Mouse (Mus musculus) liver, embryonic 11.5 days (tissue): ENCODE results near the gene Kcna10. TPM values are rescaled to one million over a fixed set of nuclear protein-coding genes. Genes with fewer than 3 reads are reported as not detected.

Source experiments
- ATAC-seq: fragments of 200-750 bp; cut with Nextera tagmentation; replicated peaks from 2 replicates; pipeline ENCODE4 v1.8.0; 2017; ENCODE audit warnings: moderate number of reproducible peaks, mild to moderate bottlenecking, moderate TSS enrichment, moderate library complexity; ENCODE audit not compliant: low FRiP score
- DNase-seq: peaks from one replicate; pipeline ENCODE4 v3.0.0-alpha.2; 2017; ENCODE audit warnings: low spot score
- H3K27ac ChIP-seq: fragments of 300-500 bp; sonication (generic); 2 replicates; pipeline ENCODE4 v1.5.1; 2014; ENCODE audit warnings: mild to moderate bottlenecking, low read depth, low read length, control low read depth
- H3K27me3 ChIP-seq: fragments of 300-500 bp; sonication (generic); replicated peaks from 2 replicates; pipeline ENCODE4 v1.6.1; 2014; ENCODE audit warnings: low read length, mixed read lengths; ENCODE audit not compliant: control insufficient read depth, insufficient read depth
- H3K36me3 ChIP-seq: fragments of 300-500 bp; sonication (generic); 2 replicates; pipeline ENCODE4 v1.6.1; 2014; ENCODE audit warnings: mild to moderate bottlenecking, low read length, moderate library complexity, mixed read lengths; ENCODE audit not compliant: control insufficient read depth, insufficient read depth
- H3K4me1 ChIP-seq: fragments of 300-500 bp; sonication (generic); replicated peaks from 2 replicates; pipeline ENCODE4 v1.6.1; 2014; ENCODE audit warnings: low read length, mixed read lengths; ENCODE audit not compliant: control insufficient read depth, insufficient read depth
- H3K4me2 ChIP-seq: fragments of 300-500 bp; sonication (generic); 2 replicates; pipeline ENCODE4 v1.6.1; 2014; ENCODE audit warnings: mild to moderate bottlenecking, control low read depth, moderate library complexity
- H3K4me3 ChIP-seq: fragments of 300-500 bp; sonication (generic); 2 replicates; pipeline ENCODE4 v1.5.1; 2014; ENCODE audit warnings: low read depth, low read length, control low read depth
- H3K9ac ChIP-seq: fragments of 300-500 bp; sonication (generic); 2 replicates; pipeline ENCODE4 v1.6.1; 2014; ENCODE audit warnings: low read depth, low read length, control low read depth
- H3K9me3 ChIP-seq: fragments of 300-500 bp; sonication (generic); 2 replicates; pipeline ENCODE4 v1.6.1; 2016; ENCODE audit warnings: low read length, inconsistent platforms, mixed read lengths; ENCODE audit not compliant: control insufficient read depth
- WGBS: fragments of 180-500 bp; shearing (Covaris S2); extraction: QIAGEN DNeasy Blood & Tissue Kit; methylation state at CpG from one replicate; pipeline ENCODE4 v1.1.7; 2014; 5-methylcytosine and 5-hydroxymethylcytosine counted together
- polyA plus RNA-seq: library from polyadenylated mRNA; unstranded; fragments of >200 nt; fragmentation: Nextera tagmentation; extraction: Ambion mirVana; gene quantifications from 2 replicates; pipeline ENCODE4 v1.2.1, GENCODE M21; 2014

Gene Kcna10
- polyA plus RNA-seq, 1 experiment from 2014 or later: not detected

DNA sequence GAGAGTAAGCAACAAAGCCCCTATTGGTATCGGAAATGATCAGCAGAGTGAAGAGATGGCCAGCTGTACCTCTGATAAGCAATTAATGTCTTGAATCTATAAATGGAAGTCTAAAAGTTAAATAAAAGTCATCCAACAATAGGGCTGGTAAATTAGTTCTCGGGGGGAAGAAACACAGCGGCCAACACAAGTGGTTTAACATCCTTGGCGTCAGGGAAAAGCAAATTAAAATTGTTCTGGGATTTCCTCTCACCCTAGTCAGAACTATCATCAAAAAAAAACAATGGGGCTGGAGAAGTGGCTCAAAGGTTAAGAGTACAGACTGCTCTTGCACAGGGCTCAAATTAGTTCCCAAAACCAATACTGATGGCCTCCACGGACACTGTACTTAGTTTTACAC lies 43.0 kb downstream of the Kcna10 start:
- Histone ChIP-seq H3K4me3 (no peak overlapping the region), H3K4me2 (no peak overlapping the region), H3K9ac (no peak overlapping the region), H3K36me3 (no peaks in the 10 kb centered on the region), H3K4me1 (no peaks in the 10 kb centered on the region), H3K27ac (no peak overlapping the region), H3K27me3 (no peaks in the 10 kb centered on the region), H3K9me3 (no peaks in the 10 kb centered on the region)
- WGBS: 83% methylated on average over 5 of the region's 5 CpGs
- DNase-seq (no peak), ATAC-seq (no peak)

GRCm38 (mm10) chr3:107229221-107229620 lies 46.4 kb downstream of the Kcna10 start:
- H3K36me3 ChIP-seq: no peaks in the 10 kb centered on the region
- ATAC-seq: no peak
- no peak overlapping the region for H3K4me2 ChIP-seq
- H3K27me3 ChIP-seq: no peaks in the 10 kb centered on the region; the same call in 1 of the 2 replicates
- no peak for DNase-seq
- H3K4me1 ChIP-seq: no peaks in the 10 kb centered on the region
- no peak overlapping the region for H3K9ac ChIP-seq
- no peak overlapping the region for H3K4me3 ChIP-seq
- no peaks in the 10 kb centered on the region for H3K9me3 ChIP-seq
- 71% methylated on average over 5 of the region's 5 CpGs for WGBS
- no peak overlapping the region for H3K27ac ChIP-seq

DNA sequence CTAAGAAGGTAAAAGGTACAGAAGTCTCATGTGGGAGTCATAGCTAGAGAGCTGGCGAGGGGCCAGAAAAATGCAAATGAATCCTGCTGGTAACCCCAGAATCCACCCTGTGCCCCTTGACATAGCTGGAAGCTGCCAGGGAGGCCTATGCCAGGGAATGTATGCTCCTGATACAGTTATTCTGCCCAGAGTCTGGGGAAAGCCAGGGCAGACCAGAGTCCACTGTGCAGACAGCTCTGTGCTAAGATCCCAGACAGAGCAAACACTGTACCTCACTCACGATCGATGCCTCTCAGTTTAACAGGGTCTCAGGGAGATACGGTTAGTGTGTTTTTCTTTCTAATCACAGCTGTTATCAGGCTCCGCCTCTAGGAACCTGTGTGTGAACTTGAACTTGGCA lies 47.0 kb downstream of the Kcna10 start:
- no peak overlapping the region for H3K27ac ChIP-seq
- no peak overlapping the region for H3K9ac ChIP-seq
- no peaks in the 10 kb centered on the region; the same call in 1 of the 2 replicates for H3K27me3 ChIP-seq
- DNase-seq (no peak), ATAC-seq (peak; percentile 63; the same call in 1 of the 2 replicates)
- H3K36me3 ChIP-seq: no peaks in the 10 kb centered on the region
- H3K4me3 ChIP-seq: no peak overlapping the region
- no peaks in the 10 kb centered on the region for H3K4me1 ChIP-seq
- no peaks in the 10 kb centered on the region for H3K9me3 ChIP-seq
- H3K4me2 ChIP-seq: no peak overlapping the region
- WGBS: 60% methylated on average over 5 of the region's 5 CpGs

DNA sequence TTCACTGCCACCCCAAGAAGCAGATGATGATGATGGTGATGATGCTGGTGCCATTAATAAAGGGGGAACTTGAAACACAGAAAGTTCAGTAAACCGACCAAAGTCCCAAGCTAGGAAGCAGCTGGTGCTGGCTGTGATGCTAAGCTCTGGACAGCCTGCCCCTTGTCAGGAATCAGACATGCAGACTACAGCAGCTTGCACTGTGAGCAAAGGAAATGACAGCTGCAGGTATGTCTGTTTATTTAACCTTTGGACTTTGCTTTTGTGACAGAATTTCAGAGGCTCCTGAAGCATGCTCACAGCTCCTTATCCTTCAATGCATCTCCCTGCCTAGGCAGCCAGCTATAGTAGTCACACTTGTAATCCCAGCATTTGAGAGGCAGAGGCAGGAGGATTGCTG lies 47.7 kb downstream of the Kcna10 start, which contains the start of gene A630076J17Rik:
TSS of gene A630076J17Rik (plus strand) at position 88 of the 400 bp plus-strand sequence.
- H3K27me3 ChIP-seq: no peaks in the 10 kb centered on the region; the same call in 1 of the 2 replicates
- 25% methylated on average over 1 of the region's 1 CpGs for WGBS
- no peak within 1 kb of the TSS for H3K9ac ChIP-seq
- H3K4me1 ChIP-seq: no peaks in the 10 kb centered on the region
- no peaks in the 10 kb centered on the region for H3K36me3 ChIP-seq
- DNase-seq: no peak
- H3K4me2 ChIP-seq: no peak within 1 kb of the TSS
- ATAC-seq: no peak
- no peak within 1 kb of the TSS for H3K4me3 ChIP-seq
- H3K9me3 ChIP-seq: no peaks in the 10 kb centered on the region
- H3K27ac ChIP-seq: no peak within 1 kb of the TSS

DNA sequence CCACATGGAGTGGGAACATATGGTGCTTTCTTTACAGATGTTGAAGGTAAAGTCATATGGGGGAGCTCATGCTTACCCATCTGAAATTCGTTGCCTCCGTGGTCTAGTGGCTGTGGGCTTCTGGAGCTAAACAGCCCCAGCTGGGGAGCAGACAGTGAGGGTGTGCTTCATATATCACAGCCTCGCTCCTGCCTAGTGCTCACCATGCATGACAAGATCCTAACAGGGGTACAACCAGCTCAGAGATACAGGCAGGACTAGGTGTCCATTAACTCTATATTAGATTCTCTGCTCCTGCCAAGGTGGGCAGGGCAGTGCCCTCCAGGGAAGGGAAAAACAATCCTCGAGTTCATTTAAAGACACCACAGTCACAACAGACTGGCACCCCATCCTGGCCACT lies 48.3 kb downstream of the Kcna10 start:
- Histone ChIP-seq H3K9ac (no peak overlapping the region), H3K4me1 (no peaks in the 10 kb centered on the region), H3K4me2 (no peak overlapping the region), H3K27me3 (no peaks in the 10 kb centered on the region; the same call in 1 of the 2 replicates), H3K9me3 (no peaks in the 10 kb centered on the region), H3K4me3 (no peak overlapping the region), H3K36me3 (no peaks in the 10 kb centered on the region), H3K27ac (no peak overlapping the region)
- WGBS: 59% methylated on average over 4 of the region's 4 CpGs
- no peak for ATAC-seq
- DNase-seq: no peak

DNA sequence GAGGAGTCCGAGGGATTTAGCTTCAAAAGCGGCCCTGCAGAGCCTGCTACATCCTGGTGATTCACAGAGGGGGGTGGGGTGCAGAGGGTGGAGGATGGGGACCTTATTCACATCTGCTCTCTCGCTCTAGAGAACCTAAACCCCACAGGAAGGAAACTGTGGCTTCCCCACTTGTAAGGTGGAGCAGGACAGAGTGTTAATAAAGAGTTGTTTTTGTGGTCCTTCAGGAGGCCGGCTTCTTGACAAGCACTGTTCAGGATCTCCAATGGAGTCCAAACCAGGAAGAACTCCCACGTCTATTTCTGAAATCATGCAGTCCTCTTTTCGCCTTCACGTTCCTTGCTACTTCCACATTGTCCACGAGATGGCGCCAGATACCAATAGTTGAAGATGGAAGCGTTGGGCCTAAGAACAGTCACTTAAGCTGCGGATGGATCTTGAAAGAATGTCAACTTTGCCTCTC lies 50.5 kb downstream of the Kcna10 start:
- peak; percentile 61 for DNase-seq
- WGBS: 9% methylated on average over 11 of the region's 11 CpGs
- Histone ChIP-seq H3K27ac (no peak overlapping the region), H3K9ac (no peak overlapping the region), H3K4me1 (no peaks in the 10 kb centered on the region), H3K4me2 (no peak overlapping the region), H3K4me3 (no peak overlapping the region), H3K9me3 (no peaks in the 10 kb centered on the region), H3K27me3 (no peaks in the 10 kb centered on the region; the same call in 1 of the 2 replicates), H3K36me3 (no peaks in the 10 kb centered on the region)
- ATAC-seq: peak; percentile 11; the same call in 1 of the 2 replicates

DNA sequence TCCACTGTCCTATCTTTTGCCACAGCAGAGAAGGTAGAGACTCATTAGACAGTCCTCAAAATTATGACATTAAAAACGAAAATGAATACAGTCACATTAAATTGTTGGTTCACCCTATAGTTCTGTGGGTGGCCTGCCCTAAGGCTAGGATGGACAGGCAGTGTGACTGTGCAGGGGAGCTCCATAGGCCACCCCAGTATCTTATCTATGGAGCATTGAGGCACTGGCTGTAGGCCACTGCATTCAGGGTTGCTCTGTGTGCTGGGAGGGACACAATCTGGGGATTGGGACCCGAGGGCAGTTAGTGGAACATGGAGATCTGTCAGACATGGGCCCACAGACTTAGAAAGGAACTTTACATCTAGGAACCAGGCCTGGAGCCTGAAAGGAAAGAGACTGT lies 51.1 kb downstream of the Kcna10 start:
- Histone ChIP-seq H3K36me3 (no peaks in the 10 kb centered on the region), H3K4me3 (no peak overlapping the region), H3K9ac (no peak overlapping the region), H3K9me3 (no peaks in the 10 kb centered on the region), H3K4me2 (no peak overlapping the region), H3K4me1 (no peaks in the 10 kb centered on the region), H3K27me3 (no peaks in the 10 kb centered on the region; the same call in 1 of the 2 replicates), H3K27ac (no peak overlapping the region)
- WGBS: 26% methylated on average over 2 of the region's 2 CpGs
- ATAC-seq (no peak), DNase-seq (no peak)

DNA sequence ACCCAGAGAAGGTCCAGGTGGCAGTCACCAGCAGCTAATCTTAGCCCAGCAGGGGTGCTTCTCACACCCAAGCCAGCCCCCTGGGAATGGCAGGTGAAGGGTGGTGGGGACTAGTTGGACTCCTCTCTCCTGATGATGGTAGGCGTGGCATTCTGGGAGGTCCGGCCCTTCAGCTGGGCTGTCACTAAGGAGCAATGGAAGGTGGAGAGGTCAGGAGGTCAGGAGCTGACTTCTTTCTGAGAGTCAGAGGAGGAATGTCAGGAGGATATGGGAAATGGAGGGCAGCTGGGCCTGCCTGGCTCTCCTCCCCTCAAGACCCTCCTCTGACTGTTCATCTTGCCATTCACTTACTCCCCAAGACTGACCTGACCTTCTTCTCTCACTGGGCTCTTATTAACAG lies 55.2 kb downstream of the Kcna10 start:
- Histone ChIP-seq H3K27ac (no peak overlapping the region), H3K36me3 (no peaks in the 10 kb centered on the region), H3K4me2 (no peak overlapping the region), H3K4me3 (no peak overlapping the region), H3K27me3 (no peaks in the 10 kb centered on the region), H3K4me1 (no peaks in the 10 kb centered on the region), H3K9ac (no peak overlapping the region), H3K9me3 (no peaks in the 10 kb centered on the region)
- DNase-seq (no peak), ATAC-seq (no peak)
- WGBS: 73% methylated on average over 2 of the region's 2 CpGs

DNA sequence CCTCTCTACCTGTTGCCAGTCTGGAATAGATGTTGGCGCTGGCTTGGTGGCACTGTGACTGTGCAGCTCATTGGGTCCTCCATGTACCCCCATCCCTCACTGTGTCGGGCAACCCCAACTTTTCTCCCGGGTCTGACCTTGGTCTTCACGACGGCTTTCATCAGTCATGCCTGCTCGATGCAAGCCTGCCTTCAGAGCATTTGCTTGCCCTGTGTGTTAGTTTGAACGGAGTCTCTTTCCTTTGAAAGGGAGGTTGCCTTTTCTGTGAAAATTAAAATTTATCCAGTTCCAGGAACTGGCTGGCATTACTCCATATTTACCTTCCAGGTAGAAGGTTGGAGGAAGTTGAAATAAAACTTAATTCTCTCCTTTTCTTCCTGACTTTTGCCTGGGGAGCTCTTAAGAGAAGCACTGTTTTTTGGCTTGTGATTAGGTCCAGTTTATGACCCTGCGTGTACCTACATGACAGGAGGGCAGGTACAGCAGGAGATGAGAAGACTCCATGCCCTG lies 55.7 kb downstream of the Kcna10 start:
- H3K4me1 ChIP-seq: no peaks in the 10 kb centered on the region
- H3K36me3 ChIP-seq: no peaks in the 10 kb centered on the region
- ATAC-seq (no peak), DNase-seq (no peak)
- H3K4me3 ChIP-seq: no peak overlapping the region
- 78% methylated on average over 8 of the region's 8 CpGs for WGBS
- no peak overlapping the region for H3K9ac ChIP-seq
- H3K4me2 ChIP-seq: no peak overlapping the region
- H3K27me3 ChIP-seq: no peaks in the 10 kb centered on the region
- H3K27ac ChIP-seq: no peak overlapping the region
- H3K9me3 ChIP-seq: no peaks in the 10 kb centered on the region
